Mouse (Mus musculus) forebrain, embryonic 11.5 days (tissue): Measurements from ENCODE around the gene Ddx3x. TPM values are rescaled to one million over a fixed set of nuclear protein-coding genes. Genes with fewer than 3 reads are reported as not detected.
A peak's percentile ranks its signal among the peaks of the same experiment; 100 is the strongest.
"Not testable (repeated sequence)": the region's sequence is repeated elsewhere in the genome, so short reads cannot be mapped to it uniquely, and the experiment has no call there.

Source experiments
- ATAC-seq: fragments of 200-750 bp; cut with Nextera tagmentation; replicated peaks from 2 replicates; pipeline ENCODE4 v1.8.0; 2017; ENCODE audit warnings: moderate TSS enrichment; ENCODE audit not compliant: low FRiP score
- DNase-seq: peaks from one replicate; pipeline ENCODE4 v3.0.0-alpha.2; 2017; ENCODE audit warnings: low spot score
- H3K27ac ChIP-seq: fragments of 300-500 bp; sonication (generic); 2 replicates; pipeline ENCODE4 v1.5.1; 2014; ENCODE audit warnings: low read depth, low read length
- H3K27me3 ChIP-seq: fragments of 300-500 bp; sonication (generic); 2 replicates; pipeline ENCODE4 v1.6.1; 2014; ENCODE audit warnings: mild to moderate bottlenecking, low read length, mixed read lengths; ENCODE audit not compliant: control insufficient read depth, insufficient read depth
- H3K36me3 ChIP-seq: fragments of 300-500 bp; sonication (generic); 2 replicates; pipeline ENCODE4 v1.6.1; 2014; ENCODE audit warnings: mild to moderate bottlenecking, low read length, moderate library complexity, mixed read lengths; ENCODE audit not compliant: control insufficient read depth, insufficient read depth
- H3K4me1 ChIP-seq: fragments of 300-500 bp; sonication (generic); replicated peaks from 2 replicates; pipeline ENCODE4 v1.6.1; 2014; ENCODE audit warnings: low read length, mixed read lengths; ENCODE audit not compliant: control insufficient read depth, insufficient read depth
- H3K4me2 ChIP-seq: fragments of 300-500 bp; sonication (generic); 2 replicates; pipeline ENCODE4 v1.6.1; 2014; ENCODE audit warnings: low read depth, mild to moderate bottlenecking, low read length, moderate library complexity, mixed read lengths; ENCODE audit not compliant: severe bottlenecking
- H3K4me3 ChIP-seq: fragments of 300-500 bp; sonication (generic); 2 replicates; pipeline ENCODE4 v1.5.1; 2014; ENCODE audit warnings: low read depth, low read length
- H3K9ac ChIP-seq: fragments of 300-500 bp; sonication (generic); 2 replicates; pipeline ENCODE4 v1.6.1; 2014; ENCODE audit warnings: low read length
- H3K9me3 ChIP-seq: fragments of 300-500 bp; sonication (generic); 2 replicates; pipeline ENCODE4 v1.6.1; 2016; ENCODE audit warnings: low read length, mixed read lengths; ENCODE audit not compliant: control insufficient read depth
- WGBS: fragments of 180-500 bp; shearing (Covaris S2); extraction: QIAGEN DNeasy Blood & Tissue Kit; methylation state at CpG from one replicate; pipeline ENCODE4 v1.1.7; 2014; 5-methylcytosine and 5-hydroxymethylcytosine counted together
- polyA plus RNA-seq: library from polyadenylated mRNA; unstranded; fragments of >200 nt; fragmentation: Nextera tagmentation; extraction: Ambion mirVana; gene quantifications from 2 replicates; pipeline ENCODE4 v1.2.1, GENCODE M21; 2014

Gene Ddx3x
- 193 and 198 TPM in 2 replicates for polyA plus RNA-seq

GRCm38 (mm10) chrX:13280409-13281328 lies at the start of gene Ddx3x:
Gene Ddx3x, plus strand, starts transcription at chrX:13280970.
- Histone ChIP-seq H3K9me3 (no peaks in the 10 kb centered on the region), H3K4me3 (peak within 1 kb of the TSS; percentile 82), H3K27me3 (no peaks in the 10 kb centered on the region; the same call in 1 of the 2 replicates), H3K4me1 (no peaks in the 10 kb centered on the region; the same call in 1 of the 2 replicates), H3K9ac (peak within 1 kb of the TSS; percentile 99), H3K27ac (peak within 1 kb of the TSS; percentile 99), H3K36me3 (no peaks in the 10 kb centered on the region; the same call in 1 of the 2 replicates), H3K4me2 (peak within 1 kb of the TSS; percentile 64)
- ATAC-seq (peak; percentile 92), DNase-seq (peak; percentile 95)
- WGBS, result under 1% methylated on average over 56 of the region's 57 CpGs

- H3K36me3 ChIP-seq, result no peaks in the 10 kb centered on the region
- ATAC-seq, result peak; percentile 17
- H3K4me1 ChIP-seq, result no peaks in the 10 kb centered on the region
- WGBS, result 25% methylated on average over 9 of the region's 9 CpGs
- H3K9me3 ChIP-seq, result no peaks in the 10 kb centered on the region
- peak overlapping the region; percentile 67 for H3K27ac ChIP-seq
- DNase-seq, result no peak
- peak overlapping the region; percentile 28; the same call in 1 of the 2 replicates for H3K4me2 ChIP-seq
- peak overlapping the region; percentile 45 for H3K9ac ChIP-seq
- H3K27me3 ChIP-seq, result no peaks in the 10 kb centered on the region; the same call in 1 of the 2 replicates
- H3K4me3 ChIP-seq, result no peak overlapping the region
These were observed 49.5 kb upstream of the Ddx3x start for GRCm38 (mm10) chrX:13231243-13231642.

GRCm38 (mm10) chrX:13232834-13233233 lies 47.9 kb upstream of the Ddx3x start:
- not testable (repeated sequence) for H3K4me2 ChIP-seq, H3K36me3 ChIP-seq, H3K27ac ChIP-seq, H3K4me1 ChIP-seq, DNase-seq, H3K9me3 ChIP-seq, H3K4me3 ChIP-seq, ATAC-seq, H3K27me3 ChIP-seq, H3K9ac ChIP-seq
- 94% methylated on average over 1 of the region's 1 CpGs for WGBS

- Histone ChIP-seq H3K36me3 (no peaks in the 10 kb centered on the region), H3K9me3 (no peaks in the 10 kb centered on the region), H3K4me3 (no peak overlapping the region), H3K9ac (no peak overlapping the region), H3K27ac (no peak overlapping the region), H3K27me3 (no peaks in the 10 kb centered on the region; the same call in 1 of the 2 replicates), H3K4me1 (0 out of 2 replicates have a peak, but pooled peaks cover 1% of the 10 kb centered on the region), H3K4me2 (no peak overlapping the region)
- no peak for DNase-seq
- WGBS, result 77% methylated on average over 2 of the region's 2 CpGs
- ATAC-seq, result no peak
These were observed 47.1 kb upstream of the Ddx3x start for GRCm38 (mm10) chrX:13233631-13234030.

GRCm38 (mm10) chrX:13234709-13235108 lies 46.1 kb upstream of the Ddx3x start:
- WGBS, result 74% methylated on average over 4 of the region's 4 CpGs
- no peak overlapping the region for H3K9ac ChIP-seq
- no peaks in the 10 kb centered on the region for H3K36me3 ChIP-seq
- H3K27me3 ChIP-seq, result no peaks in the 10 kb centered on the region; the same call in 1 of the 2 replicates
- ATAC-seq (no peak), DNase-seq (no peak)
- H3K4me2 ChIP-seq, result no peak overlapping the region
- 0 out of 2 replicates have a peak, but pooled peaks cover 1% of the 10 kb centered on the region for H3K4me1 ChIP-seq
- no peaks in the 10 kb centered on the region for H3K9me3 ChIP-seq
- H3K4me3 ChIP-seq, result no peak overlapping the region
- H3K27ac ChIP-seq, result no peak overlapping the region

- no peak for DNase-seq
- Histone ChIP-seq H3K9ac (no peak overlapping the region), H3K4me1 (peaks cover 1% of the 10 kb centered on the region; the same call in 1 of the 2 replicates), H3K9me3 (no peaks in the 10 kb centered on the region), H3K27me3 (peaks cover 2% of the 10 kb centered on the region; the same call in 1 of the 2 replicates), H3K4me2 (no peak overlapping the region), H3K36me3 (no peaks in the 10 kb centered on the region), H3K27ac (no peak overlapping the region), H3K4me3 (no peak overlapping the region)
- ATAC-seq, result peak; percentile 51
- WGBS, result 34% methylated on average over 2 of the region's 2 CpGs
These were observed 44.6 kb upstream of the Ddx3x start for GRCm38 (mm10) chrX:13236100-13236568.

- Histone ChIP-seq H3K4me2 (no peak overlapping the region), H3K36me3 (no peaks in the 10 kb centered on the region), H3K9ac (no peak overlapping the region), H3K9me3 (no peaks in the 10 kb centered on the region), H3K27ac (no peak overlapping the region), H3K4me1 (peaks cover 1% of the 10 kb centered on the region; the same call in 1 of the 2 replicates), H3K4me3 (no peak overlapping the region), H3K27me3 (peaks cover 6% of the 10 kb centered on the region; the same call in 1 of the 2 replicates)
- WGBS, result 90% methylated on average over 6 of the region's 6 CpGs
- DNase-seq, result no peak
- ATAC-seq, result no peak
These were observed 41.3 kb upstream of the Ddx3x start for GRCm38 (mm10) chrX:13239455-13239854.

GRCm38 (mm10) chrX:13240646-13241425 lies 39.9 kb upstream of the Ddx3x start:
- peak overlapping the region; percentile 22; the same call in 1 of the 2 replicates for H3K4me3 ChIP-seq
- peak overlapping the region; percentile 68 for H3K9ac ChIP-seq
- no peak for DNase-seq
- H3K27ac ChIP-seq, result peak overlapping the region; percentile 89
- H3K27me3 ChIP-seq, result peaks cover 9% of the 10 kb centered on the region; the same call in 1 of the 2 replicates
- H3K4me2 ChIP-seq, result peak overlapping the region; percentile 56; the same call in 1 of the 2 replicates
- H3K36me3 ChIP-seq, result no peaks in the 10 kb centered on the region
- WGBS, result 14% methylated on average over 11 of the region's 11 CpGs
- H3K9me3 ChIP-seq, result no peaks in the 10 kb centered on the region
- no peak for ATAC-seq
- H3K4me1 ChIP-seq, result peaks cover 1% of the 10 kb centered on the region; the same call in 1 of the 2 replicates
